Mouse (Mus musculus) adrenal gland, adult (tissue): ENCODE measurements around the gene Med13l.

ENCODE experiments used
- DNase-seq, 2 experiments: peaks; one replicate each; pipeline ENCODE4 v3.0.0; 2022 to 2023; ENCODE audit warnings: low spot score in 1 of 2; ENCODE audit not compliant: inconsistent age in 2 of 2

The Med13l gene

GRCm38 (mm10) chr5:118722456-118722855 is 162.0 kb downstream of the Med13l start:
- peak in 1 of 2 experiments; percentile 77 for DNase-seq

GRCm38 (mm10) chr5:118725425-118725824 is 164.9 kb downstream of the Med13l start:
- DNase-seq = no peak

- DNase-seq = no peak
Observed at GRCm38 (mm10) chr5:118725886-118726505, 165.5 kb downstream of the Med13l start.

DNA sequence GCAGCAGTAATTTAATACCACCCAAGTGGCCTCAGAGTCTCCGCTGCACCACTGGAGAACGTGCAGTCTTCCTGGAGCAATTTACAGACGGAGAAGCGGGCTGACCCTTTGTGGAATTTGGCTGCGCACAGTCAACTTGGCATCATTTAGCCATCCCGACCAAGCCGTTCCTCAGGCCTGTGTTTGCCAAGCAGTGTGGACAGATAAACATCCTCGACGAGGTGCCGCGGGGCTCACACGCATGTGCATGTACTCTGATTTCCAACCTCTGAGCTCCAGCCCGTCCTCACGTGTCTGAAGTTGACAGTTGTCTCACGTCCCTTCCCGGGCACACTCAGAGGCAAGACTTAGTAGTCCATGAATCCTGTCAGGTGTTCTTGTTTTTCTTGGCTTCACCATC is 166.9 kb downstream of the Med13l start:
- no peak for DNase-seq

GRCm38 (mm10) chr5:118732221-118732620 is 171.7 kb downstream of the Med13l start:
- DNase-seq = no peak

DNA sequence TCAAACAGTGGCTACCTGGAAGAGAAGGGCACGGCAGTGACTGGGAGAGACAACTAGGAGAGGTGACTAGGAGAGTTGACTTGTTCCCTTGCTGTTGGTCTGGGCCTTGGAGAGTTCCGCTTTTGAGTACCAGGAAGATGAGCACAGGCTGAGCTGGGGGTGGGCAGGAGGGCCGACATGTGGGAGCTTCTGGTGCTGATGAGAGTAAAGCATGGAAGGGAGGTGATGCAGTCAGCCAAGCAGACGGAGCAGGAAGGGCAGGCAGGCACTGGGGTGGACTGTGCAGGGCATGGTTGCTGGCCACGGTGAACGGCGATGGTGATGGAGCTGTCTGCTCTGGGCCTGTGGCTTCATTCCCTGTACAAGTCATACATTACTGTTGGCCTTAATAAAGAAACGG is 172.2 kb downstream of the Med13l start:
- DNase-seq = no peak

DNA sequence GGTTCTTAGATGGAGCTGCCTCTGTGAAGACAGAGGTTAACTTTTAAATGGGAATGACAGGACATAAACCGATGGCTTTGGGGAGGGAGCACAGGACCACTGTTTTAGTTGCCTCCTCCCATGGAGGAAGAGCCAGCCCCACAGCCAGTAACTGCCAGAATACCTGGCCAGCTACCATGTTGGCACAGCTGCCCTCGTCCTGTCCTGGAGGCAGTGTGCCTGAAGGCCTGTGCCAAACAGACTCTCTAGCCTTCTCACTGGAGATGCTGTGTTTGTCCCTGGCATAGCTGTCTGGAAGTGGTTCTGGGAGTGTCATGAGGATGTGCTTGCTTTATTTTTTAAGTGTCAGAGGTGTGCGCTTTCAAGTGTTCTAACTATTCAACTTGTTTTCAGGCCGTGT is 173.1 kb downstream of the Med13l start:
- no peak for DNase-seq

DNA sequence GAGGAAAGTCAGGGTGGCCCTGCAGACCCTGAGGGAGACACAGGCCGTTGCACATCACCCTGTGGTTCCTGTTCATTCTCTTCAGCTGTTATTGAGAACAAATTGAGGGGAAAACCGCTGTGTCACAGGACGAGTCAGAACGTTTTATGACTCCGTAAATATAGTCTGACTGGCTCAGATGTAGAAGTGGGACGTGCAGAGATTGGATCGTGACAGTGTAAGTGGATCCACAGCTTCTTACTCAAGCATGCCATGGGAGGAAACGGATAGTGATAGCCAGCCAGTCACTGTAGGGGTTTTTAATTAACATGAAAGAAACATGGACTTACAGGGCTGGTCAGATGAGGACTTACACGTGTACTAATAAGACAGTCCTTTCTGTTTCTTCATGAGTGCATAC is 174.0 kb downstream of the Med13l start:
- no peak for DNase-seq

GRCm38 (mm10) chr5:118735738-118736137 is 175.3 kb downstream of the Med13l start:
- DNase-seq = no peak

DNA sequence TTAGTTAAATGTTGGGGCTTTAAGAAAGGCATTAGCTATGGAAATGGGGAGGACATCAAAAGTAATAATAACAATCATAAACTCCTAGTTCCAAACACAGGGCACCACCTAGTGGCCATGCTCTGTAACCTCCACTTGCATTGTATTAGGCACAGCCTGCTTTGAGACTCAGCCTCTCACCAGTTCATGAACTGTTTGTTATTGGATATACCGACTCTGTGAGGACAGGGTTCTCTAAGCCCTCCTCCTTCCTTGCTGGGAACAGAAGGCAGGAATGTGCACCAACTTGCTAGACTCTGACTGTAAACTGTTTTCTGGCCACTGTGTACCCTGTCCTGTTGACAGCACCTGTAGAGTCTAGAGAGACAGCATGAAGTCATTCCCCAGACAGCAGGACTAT is 177.1 kb downstream of the Med13l start:
- DNase-seq = peak; percentile 52 to 84

DNA sequence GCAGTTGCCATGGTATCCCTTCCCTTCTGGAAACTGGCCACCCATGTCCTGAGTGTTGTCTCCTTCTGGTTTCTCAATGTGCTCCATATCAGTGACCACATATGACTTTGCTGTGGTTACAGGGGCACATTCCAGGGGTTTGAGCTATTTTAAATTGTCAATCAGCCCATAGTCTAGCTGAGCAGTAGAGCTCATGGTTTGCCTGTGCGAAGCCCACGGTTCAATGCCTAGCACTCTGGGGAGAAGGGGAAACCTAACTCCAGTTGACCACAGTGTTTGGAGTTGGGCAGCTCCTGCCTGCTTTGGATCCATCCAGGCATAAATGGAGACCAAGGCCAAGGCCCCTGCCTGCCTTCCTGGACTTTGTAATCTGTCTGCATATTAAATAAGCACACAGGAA is 182.6 kb downstream of the Med13l start:
- DNase-seq = peak in 1 of 2 experiments; percentile 51

DNA sequence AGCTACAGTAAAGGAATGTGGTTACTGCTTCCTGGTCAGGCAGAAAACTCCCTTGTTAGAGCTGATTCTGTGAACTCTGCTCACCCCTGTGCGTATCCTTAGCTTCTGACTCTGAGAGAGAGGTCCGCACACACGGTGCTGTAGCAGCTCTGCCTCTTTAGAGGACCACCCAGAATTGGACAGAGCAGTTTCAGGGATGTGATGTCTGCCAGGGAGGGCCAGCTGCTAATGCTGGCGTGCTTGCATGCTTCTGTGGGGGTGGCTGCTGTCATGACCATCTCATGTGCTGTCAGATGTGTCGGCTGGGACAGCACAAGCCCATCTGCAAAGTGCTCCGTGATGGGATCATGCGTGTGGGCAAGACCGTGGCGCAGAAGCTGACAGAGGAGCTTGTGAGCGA is 186.5 kb downstream of the Med13l start:
- no peak for DNase-seq

GRCm38 (mm10) chr5:118751446-118752179 is 191.1 kb downstream of the Med13l start:
- peak; percentile 43 to 61 for DNase-seq

- DNase-seq = no peak
Observed at GRCm38 (mm10) chr5:118752868-118753267, 192.4 kb downstream of the Med13l start.

- peak; percentile 79 to 81 for DNase-seq
Observed at GRCm38 (mm10) chr5:118753471-118754044, 193.1 kb downstream of the Med13l start.

DNA sequence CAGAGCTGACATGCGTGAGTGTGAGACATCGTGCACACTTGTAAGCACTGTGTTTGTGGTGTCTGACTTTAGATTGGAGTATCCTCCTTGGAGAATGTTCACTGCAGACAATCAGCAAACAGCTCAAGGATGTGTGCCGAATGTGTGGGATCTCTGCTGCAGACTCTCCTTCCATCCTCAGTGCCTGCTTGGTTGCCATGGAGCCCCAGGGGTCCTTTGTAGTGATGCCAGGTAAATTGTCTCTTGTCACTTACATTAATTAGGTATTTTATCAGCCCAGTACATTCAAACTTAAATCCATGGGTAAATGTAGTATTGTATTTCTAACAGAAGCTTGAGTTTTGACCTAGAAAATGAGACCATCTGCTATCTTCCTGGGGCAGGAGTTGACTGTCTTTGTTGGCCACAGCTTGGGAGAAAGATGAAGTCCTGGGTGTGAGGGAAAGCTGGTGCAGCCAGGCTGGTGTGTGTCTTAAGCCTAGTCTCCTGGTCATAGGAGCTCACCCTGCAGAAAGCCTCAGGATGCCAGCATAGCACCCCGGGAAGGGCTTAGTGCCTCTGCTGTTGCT is 193.8 kb downstream of the Med13l start:
- no peak for DNase-seq

DNA sequence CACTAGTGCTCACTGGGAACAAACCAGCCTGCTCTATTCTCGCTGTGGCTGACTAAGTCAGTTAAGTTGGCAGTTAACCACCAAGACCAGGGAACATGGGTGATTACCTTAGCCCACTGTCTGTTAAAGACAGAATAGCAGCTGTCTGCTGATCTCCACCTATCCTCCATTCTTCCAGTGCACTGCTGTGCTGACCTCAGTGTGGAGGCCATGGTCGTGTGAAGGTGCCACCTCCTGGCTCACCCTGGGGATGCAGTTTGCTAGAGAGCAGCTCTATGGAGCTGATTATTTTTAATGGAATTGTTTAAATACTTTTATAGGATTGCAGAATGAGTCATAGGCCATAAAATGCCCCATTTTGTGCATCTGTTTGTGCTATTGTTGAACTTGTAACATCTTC is 195.6 kb downstream of the Med13l start:
- DNase-seq = peak in 1 of 2 experiments; percentile 43

- DNase-seq = peak; percentile 39 to 65
Observed at GRCm38 (mm10) chr5:118757396-118758301, 197.2 kb downstream of the Med13l start.

GRCm38 (mm10) chr5:118760986-118761385 is 200.5 kb downstream of the Med13l start:
- no peak for DNase-seq

DNA sequence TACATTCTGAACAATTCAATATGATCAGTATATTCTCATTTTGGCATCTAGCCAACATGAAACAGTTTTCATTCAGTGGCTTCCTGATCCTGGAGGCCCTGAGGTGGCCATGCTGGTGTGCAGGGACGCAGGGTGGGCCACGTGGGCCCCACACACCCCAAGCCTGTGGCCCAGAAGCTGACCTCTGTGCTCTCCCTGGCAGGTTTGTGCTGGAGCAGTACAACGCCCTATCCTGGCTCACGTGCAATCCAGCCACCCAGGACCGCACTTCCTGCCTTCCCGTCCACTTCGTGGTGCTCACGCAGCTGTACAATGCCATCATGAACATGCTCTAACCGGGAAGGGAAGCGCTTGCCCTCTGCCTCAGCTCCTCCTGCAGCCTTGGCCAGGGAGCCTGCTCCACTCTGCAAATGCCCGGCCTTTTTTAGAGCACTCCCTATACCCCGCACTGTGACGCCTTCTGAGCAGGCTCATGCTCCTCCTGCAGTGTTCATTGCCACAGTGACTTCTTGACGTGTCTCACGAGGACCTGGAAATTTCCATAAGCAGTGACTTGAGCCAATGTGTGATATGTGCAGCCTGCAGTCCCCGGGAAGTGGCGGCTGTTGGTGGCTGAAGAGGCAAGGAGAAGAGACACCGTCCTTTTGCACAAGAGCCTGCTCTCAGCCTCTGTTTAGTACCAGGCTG is 202.2 kb downstream of the Med13l start:
- DNase-seq = no peak
